Mouse (Mus musculus) kidney, adult 9 months (tissue): Measurements from ENCODE around the gene Coq10b.

Source experiments
- DNase-seq: peaks from one replicate; pipeline ENCODE4 v3.0.0; 2022

The Coq10b gene

DNA sequence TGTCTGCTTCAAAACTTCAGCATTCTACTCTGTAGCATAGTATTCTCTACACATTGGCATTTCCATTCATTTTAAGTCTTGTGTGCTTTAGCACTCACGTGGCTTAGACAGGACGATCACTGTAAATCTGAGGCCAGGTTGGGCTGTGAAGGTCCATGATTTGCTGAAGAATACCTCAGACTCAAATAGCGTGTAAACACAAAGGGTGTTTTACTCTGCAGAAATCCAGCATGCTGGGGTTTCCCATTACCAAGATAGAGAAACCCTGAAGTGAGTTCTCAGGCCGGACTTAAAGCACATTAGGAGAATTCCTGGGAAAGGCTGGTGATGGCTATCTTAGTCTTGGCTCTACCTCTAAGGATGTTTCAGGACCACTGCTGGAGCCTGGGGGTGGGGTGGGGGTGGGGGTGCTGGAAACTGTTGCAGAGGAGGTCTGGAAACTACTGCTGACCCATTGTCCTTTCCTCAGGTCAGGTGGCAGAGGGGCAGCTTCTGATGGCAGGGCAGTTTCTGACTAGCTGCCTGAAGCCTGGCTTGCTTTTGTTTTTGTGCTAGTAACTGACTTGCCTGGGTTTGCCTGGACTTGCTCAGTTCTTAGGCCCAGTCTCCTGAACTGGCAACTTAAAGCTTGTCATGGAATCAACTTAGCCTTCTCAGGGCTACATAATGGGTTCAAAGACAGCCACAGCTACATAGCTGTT lies 56.6 kb downstream of the Coq10b start:
- DNase-seq = no peak
